Mouse (Mus musculus) heart, adult 2 months (tissue): ENCODE data around the gene Crtc1.

Source experiments
- CTCF ChIP-seq: fragments of 200-600 bp; IDR thresholded peaks from 2 replicates; pipeline ENCODE4 v1.8.1; 2022; ENCODE audit warnings: antibody characterized with exemption, mild to moderate bottlenecking, moderate library complexity
- POLR2A ChIP-seq: fragments of 200-500 bp; IDR thresholded peaks from 2 replicates; pipeline ENCODE4 v1.6.1; 2011; ENCODE audit warnings: mild to moderate bottlenecking, low read depth, low read length, control low read depth; ENCODE audit not compliant: insufficient read depth

GRCm38 (mm10) chr8:70487993-70488796, 48.8 kb upstream of the Crtc1 start:
- TF ChIP-seq POLR2A (no peak), CTCF (no peak)
